Mouse (Mus musculus) B cell, adult 2 months (primary cell): ENCODE results near the gene Ctag2.

Experiments used
- DNase-seq, 2 experiments: peaks; one replicate each; pipeline ENCODE4 v3.0.0; 2022

The Ctag2 gene

DNA sequence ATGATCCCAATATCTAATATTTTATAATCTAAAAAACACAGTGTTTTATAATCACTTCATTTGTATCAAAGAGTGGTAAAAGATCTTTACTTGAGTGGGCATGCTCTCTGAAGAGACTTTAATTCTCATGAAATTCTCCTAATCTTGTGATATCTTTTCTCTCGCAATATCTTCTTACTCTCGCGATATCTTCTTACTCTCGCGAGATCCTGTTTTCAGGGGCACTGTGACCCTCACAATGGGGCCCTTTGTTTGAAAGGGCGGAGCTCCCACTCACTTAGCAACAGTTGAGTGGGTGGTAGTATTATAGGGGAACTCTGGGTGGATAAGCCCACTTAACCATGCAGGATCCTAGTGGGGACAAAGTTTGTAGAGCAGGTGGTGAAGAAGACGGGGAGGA lies at the start of gene Ctag2:
Ctag2 (plus strand) TSS at position 301 of the 400 bp plus-strand sequence.
- no peak for DNase-seq
